Mouse (Mus musculus): ENCODE data around the gene Larp6.

The Larp6 gene

DNA sequence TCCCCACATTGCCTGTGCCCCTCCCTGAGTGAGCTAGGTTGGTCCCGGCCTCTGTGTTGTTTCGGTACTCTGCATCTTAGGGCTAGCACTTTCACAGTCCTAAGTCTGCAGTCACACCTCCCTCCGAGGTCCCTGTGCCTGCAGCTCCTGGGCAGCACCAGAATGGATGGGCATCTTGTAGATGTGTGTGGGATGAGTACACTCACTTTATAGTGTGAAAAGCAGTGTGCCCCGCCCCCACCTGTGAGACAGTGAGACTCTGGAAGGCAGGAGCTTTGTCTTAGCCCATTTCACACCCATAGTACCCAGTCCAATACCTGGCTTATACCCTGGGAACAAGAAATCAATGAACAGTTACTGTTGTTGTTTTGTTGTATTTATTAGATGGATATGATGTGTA, 2.5 kb downstream of the Larp6 start:
- DNase-seq (ENCODE audit: low spot score in 2 of 2), result no peak

DNA sequence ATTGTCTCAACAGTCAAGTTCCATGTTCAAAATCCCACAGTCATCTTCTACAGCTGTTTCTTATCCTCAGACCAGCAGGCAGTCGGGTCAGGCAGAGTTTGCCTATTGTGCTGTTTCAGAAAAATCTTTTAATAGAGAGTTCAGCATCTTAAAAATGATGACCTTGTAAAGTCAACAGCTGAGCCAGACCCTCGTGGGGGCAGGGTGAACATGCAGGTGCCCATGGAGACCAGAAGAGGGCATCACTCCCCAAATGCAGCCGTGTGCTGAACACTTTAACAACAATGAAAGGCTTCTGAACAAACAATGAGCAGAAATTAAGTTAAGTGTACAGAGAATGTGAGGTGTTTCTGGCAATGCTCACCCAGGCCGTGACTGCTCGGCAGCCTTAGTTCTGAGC, 3.0 kb downstream of the Larp6 start:
- no peak for DNase-seq (ENCODE audit: low spot score in 2 of 2)

GRCm38 (mm10) chr9:60718284-60718683, 5.5 kb downstream of the Larp6 start:
- DNase-seq (ENCODE audit: low spot score in 2 of 2), result peak; percentile 21 to 58

DNA sequence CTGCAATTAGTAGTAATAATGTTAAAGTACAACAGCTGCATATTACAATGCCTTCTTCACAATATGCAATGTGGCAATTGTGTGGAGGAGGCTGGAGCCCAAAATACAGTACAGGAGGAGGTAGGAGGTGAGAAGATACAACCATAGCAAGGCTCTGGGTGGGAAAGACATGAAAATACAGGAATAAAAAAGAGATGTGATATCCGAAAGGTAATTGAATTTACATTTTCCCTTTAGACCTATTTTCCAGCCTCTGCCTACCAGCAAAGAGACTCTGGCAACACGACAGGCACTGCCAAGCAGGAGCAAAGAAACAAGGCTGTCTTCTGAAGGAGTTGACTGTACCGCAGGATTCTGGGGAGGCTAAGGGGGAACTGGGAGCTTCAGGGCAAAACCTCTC, 6.9 kb downstream of the Larp6 start:
- no peak for DNase-seq (ENCODE audit: low spot score in 2 of 2)

GRCm38 (mm10) chr9:60724968-60725367, 12.2 kb downstream of the Larp6 start:
- DNase-seq (ENCODE audit: low spot score in 2 of 2), result no peak

- DNase-seq (ENCODE audit: low spot score in 2 of 2), result no peak
Measured at GRCm38 (mm10) chr9:60734321-60734720, 21.5 kb downstream of the Larp6 start.

GRCm38 (mm10) chr9:60739126-60739525, 26.3 kb downstream of the Larp6 start:
- no peak for DNase-seq (ENCODE audit: low spot score in 2 of 2)

DNA sequence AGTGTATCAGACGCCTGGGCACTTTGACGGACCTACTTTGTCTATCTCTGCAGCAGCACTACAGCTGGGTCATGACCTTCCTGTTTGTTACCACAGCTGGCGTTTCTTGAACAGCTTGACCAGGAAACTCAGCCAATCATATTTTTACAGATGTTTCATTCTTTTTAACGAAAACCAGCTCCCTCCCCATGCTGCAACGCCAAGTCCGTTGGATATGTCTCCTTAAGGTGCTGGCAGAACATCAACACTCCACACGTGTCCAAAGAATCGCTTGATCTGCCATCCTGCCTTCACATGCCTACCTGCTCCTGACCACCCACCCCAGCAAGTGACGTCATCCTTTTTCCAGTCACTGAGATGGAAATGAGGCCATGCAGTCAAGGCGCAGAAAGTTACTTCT, 28.6 kb downstream of the Larp6 start:
- no peak for DNase-seq (ENCODE audit: low spot score in 2 of 2)

DNA sequence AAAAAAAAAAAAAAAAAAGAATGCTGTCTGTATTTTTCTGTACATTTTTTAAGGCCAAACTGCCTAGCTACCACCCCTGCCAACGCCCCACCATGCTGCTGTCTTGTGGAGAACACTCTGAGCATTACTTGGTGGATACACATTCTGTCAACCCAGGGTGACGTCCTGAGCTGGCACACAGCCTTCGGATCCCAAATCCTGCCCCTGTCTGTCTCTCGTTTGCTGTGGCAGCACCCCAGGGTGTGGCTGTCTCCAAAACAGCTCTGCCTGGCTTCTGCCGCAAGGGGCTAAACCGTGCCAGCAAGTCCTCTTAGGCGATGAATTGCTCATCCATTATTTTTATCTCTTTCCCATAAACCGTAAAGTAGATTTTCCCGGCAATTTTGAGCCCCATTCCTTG, 29.7 kb downstream of the Larp6 start:
- no peak for DNase-seq (ENCODE audit: low spot score in 2 of 2)

DNA sequence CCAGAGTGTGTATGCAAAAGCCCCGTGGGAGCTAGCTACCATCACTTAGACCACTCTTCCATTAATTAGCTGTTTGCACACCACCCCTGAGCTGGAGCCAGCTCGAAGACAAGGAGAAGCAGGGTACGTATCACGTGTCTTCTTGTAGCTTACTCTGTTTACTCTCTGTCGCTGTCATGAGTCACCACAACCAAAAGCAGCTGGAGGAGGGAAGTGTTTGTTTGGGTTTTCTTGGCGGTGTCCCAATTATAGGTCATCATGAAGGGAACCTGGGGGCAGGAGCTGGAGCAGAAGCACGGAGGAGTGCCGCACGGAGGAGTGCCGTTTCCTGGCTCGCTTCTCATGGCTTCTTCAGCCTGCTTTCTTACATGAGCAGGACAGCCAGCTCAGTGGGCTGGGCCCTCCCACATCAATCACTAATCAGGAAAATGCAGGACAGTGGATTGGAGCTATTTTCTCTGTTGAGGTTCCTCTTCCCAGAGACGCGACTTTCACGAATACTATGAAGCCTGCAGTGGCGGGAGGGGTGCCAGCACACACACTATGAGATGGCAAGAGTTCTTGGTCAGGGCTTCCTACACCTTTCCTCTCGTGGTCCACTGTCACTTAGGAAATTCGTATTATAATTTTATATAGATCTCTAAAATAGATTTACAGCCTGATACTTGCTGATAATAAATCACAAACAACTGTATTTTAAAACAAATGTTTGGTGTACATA, 30.6 kb downstream of the Larp6 start:
- no peak for DNase-seq (ENCODE audit: low spot score in 2 of 2)

- DNase-seq (ENCODE audit: low spot score in 2 of 2), result peak in 1 of 2 experiments; percentile 62
Measured at GRCm38 (mm10) chr9:60744171-60744969, 31.6 kb downstream of the Larp6 start.

- no peak for DNase-seq (ENCODE audit: low spot score in 2 of 2)
Measured at GRCm38 (mm10) chr9:60744971-60745370, 32.2 kb downstream of the Larp6 start.

DNA sequence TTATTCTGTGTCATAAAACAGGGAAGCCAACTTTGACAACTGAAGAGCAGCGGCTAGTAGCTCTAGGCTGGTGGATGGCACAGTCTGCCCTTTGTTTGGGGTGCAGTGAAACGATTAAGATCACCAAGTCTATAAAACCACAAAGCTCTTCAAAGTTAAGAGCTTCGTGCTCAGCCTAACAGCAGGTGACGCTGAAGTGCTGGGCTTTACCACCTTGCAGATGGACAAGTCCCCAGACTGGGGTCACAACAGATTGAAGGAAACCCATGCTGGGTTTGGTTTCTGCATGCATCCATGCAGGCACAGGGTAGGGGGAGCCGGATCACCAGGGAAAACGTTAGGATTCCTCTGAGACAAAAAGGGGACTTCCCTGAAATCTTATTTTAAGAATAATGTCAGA, 33.8 kb downstream of the Larp6 start:
- no peak for DNase-seq (ENCODE audit: low spot score in 2 of 2)

DNA sequence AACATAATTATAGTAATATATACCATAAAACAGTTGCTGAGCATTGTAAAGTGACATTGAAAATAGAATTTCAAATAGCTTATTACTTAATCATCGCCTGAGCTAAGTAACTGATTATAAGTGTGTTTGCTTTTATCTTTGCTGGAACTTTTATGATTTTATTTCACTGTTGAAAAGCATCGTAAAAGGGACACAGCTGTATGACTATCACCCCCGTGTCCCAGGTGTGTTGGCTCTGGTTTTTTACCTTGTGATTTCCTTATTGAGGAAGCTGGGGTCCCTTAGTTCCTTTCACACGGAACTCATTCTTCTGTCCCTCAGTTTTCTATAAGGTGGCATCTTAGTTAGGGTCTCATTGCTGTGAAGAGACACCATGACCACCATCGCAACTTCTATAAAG, 34.9 kb downstream of the Larp6 start:
- no peak for DNase-seq (ENCODE audit: low spot score in 2 of 2)

DNA sequence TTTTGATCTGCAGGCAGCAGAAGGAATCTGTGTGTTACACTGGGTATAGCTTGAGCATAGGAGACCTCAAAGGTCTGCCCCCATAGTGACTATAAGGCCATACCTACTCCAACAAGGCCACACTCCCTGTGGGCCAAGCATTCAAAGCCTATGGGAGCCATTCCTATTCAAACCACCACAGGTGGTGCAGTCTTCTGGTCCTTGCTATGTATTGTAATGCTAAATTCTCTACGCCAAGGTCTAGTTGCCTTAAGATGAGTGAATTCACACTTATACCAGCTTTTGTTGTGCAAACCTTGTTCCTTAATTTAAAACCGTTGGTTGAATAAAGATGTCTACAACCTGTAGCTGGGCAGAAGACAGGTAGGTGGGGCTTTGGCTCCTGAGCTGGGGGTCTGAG, 35.4 kb downstream of the Larp6 start:
- DNase-seq (ENCODE audit: low spot score in 2 of 2), result no peak

DNA sequence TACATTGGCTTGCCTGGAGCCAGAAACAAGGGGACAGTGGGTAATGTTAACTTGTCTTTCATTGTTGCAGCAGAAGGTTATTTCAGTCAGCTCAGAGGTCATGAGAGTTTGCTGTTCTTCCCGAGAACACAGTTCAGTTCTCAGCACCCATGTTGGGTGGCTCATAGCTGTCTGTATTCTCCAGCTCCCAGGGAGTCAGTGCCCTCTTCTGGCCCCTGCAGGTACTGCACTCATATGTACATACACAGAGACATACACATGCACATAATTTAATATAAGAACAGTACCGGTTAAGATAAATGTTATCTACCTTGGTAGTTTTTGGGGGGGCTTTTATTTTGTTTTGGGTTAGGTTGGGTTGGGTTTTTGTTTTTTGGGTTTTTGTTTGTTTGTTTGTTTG, 36.3 kb downstream of the Larp6 start:
- no peak for DNase-seq (ENCODE audit: low spot score in 2 of 2)

- no peak for DNase-seq (ENCODE audit: low spot score in 2 of 2)
Measured at GRCm38 (mm10) chr9:60751098-60751497, 38.3 kb downstream of the Larp6 start.

- no peak for DNase-seq (ENCODE audit: low spot score in 2 of 2)
Measured at GRCm38 (mm10) chr9:60751971-60752370, 39.2 kb downstream of the Larp6 start.

DNA sequence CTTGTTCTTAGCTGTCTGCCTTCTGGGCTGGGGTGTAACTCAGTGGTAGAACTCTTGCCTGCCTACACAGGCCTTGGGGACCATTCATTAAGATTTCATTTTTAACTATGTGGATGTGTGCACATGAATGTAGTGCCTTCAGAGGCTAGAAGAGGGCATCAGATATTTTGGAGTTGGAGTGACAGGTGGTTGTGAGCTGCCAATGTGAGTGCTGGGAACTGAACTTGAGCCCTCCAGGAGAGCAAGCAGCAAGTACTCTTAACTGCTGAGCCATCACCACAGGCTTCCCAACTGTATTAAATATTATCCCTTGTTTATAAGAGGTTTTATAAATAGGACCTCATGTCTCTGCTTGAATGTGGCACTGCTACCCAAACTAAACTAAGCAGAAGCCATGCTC, 39.8 kb downstream of the Larp6 start:
- no peak for DNase-seq (ENCODE audit: low spot score in 2 of 2)

DNA sequence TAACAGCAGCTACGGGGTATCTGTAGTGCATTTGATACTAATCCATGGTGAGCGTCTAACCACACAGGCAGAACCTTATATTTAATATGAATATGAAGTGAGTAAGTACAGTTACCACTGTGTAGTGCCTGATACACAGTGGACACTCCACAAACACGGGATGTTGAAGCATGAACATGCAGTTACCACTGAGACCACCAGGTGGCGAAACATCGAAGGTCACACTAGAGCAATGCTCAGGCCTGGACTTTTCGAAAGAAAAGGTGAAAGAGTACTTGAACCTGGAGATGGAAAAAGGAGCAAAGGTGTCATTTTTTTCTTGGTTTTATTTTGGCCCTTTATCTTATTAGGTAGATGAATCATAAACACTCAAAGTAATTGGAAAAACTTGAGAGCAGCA, 43.5 kb downstream of the Larp6 start:
- DNase-seq (ENCODE audit: low spot score in 2 of 2), result peak; percentile 47 to 79

- DNase-seq (ENCODE audit: low spot score in 2 of 2), result no peak
Measured at GRCm38 (mm10) chr9:60756866-60757740, 44.3 kb downstream of the Larp6 start.

DNA sequence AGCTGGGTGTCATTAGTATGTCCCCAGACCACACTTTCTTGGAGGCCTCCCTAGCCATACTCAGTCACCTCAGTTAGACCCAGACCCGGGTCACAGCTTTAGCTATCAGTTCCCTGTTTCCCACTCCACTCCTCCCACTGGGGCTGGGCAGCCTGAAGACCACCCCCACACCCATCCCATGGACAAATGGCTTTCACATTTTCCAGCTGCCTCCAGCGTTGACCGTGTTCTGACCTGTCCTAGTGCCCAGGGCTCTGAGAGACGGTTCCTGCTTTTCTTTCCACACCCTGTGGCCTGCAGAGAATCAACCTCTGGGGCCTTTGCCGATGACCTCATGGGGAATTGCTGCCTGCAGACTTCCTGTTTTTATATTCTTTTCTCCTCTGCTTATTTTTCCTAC, 45.0 kb downstream of the Larp6 start:
- DNase-seq (ENCODE audit: low spot score in 2 of 2), result no peak
